Mouse (Mus musculus) left cerebral cortex, postnatal 36 days (tissue): ENCODE data around the gene Rab11a. TPM values are rescaled to one million over a fixed set of nuclear protein-coding genes. Genes with fewer than 3 reads are reported as not detected.
"Not testable (repeated sequence)": the region's sequence is repeated elsewhere in the genome, so short reads cannot be mapped to it uniquely, and the experiment has no call there.

Source experiments
- DNase-seq, 2 experiments: peaks; one replicate each; pipeline ENCODE4 v3.0.0; 2021 to 2022; ENCODE audit warnings: low spot score in 2 of 2, mixed read lengths in 1 of 2
- intact Hi-C: fragments of 180-260 bp; cut with DNase I; formaldehyde crosslinking; loops from one replicate; pipeline ENCODE4 v1.15.1; 2025
- total RNA-seq, 2 experiments: library from RNA; stranded (reverse); gene quantifications; 2 replicates each; pipeline ENCODE4 v1.2.3; 2021

The Rab11a gene
- total RNA-seq, 2 experiments from 2014 or later = 216 to 234 TPM

GRCm38 (mm10) chr9:64758052-64758451 lies 20.5 kb upstream of the Rab11a start:
- intact Hi-C loops = no loop called here
- DNase-seq = no peak

GRCm38 (mm10) chr9:64752575-64752974 lies 15.0 kb upstream of the Rab11a start:
- intact Hi-C loops = no loop called here
- DNase-seq = no peak

GRCm38 (mm10) chr9:64749314-64749713 lies 11.8 kb upstream of the Rab11a start:
- no peak for DNase-seq
- intact Hi-C loops = no loop called here

GRCm38 (mm10) chr9:64747735-64748134 lies 10.2 kb upstream of the Rab11a start:
- intact Hi-C loops = no loop called here
- no peak for DNase-seq

- no peak for DNase-seq
- intact Hi-C loops = no loop called here
Observed at GRCm38 (mm10) chr9:64742453-64742852, 4.9 kb upstream of the Rab11a start.

GRCm38 (mm10) chr9:64739001-64739400 lies 1.4 kb upstream of the Rab11a start:
- DNase-seq = no peak
- intact Hi-C loops = no loop called here

GRCm38 (mm10) chr9:64736639-64737405 lies 736 bp downstream of the Rab11a start:
- peak; percentile 48 to 51 for DNase-seq
- intact Hi-C loops = loop anchor here (2.0 kb wide), 2 partner anchors 74 to 396 kb away; partner anchors contain the start of genes Dennd4a and Dis3l

GRCm38 (mm10) chr9:64736076-64736638 lies 1.4 kb downstream of the Rab11a start:
- intact Hi-C loops = loop anchor here (2.0 kb wide), 2 partner anchors 75 to 395 kb away; partner anchors contain the start of genes Dennd4a and Dis3l
- no peak for DNase-seq

- intact Hi-C loops, DNase-seq: not testable (repeated sequence)
Observed at GRCm38 (mm10) chr9:64734992-64735391, 2.6 kb downstream of the Rab11a start.

- intact Hi-C loops = no loop called here
- DNase-seq = no peak
Observed at GRCm38 (mm10) chr9:64734166-64734565, 3.4 kb downstream of the Rab11a start.

GRCm38 (mm10) chr9:64731029-64731560 lies 6.5 kb downstream of the Rab11a start:
- DNase-seq = no peak
- intact Hi-C loops = no loop called here

GRCm38 (mm10) chr9:64726454-64726853 lies 11.1 kb downstream of the Rab11a start:
- no peak for DNase-seq
- intact Hi-C loops = no loop called here

GRCm38 (mm10) chr9:64719526-64720163 lies 17.9 kb downstream of the Rab11a start:
- intact Hi-C loops = no loop called here
- no peak for DNase-seq

- intact Hi-C loops, DNase-seq: not testable (repeated sequence)
Observed at GRCm38 (mm10) chr9:64710291-64710690, 27.3 kb downstream of the Rab11a start.

- no peak for DNase-seq
- intact Hi-C loops = no loop called here
Observed at GRCm38 (mm10) chr9:64704073-64704840, 33.3 kb downstream of the Rab11a start.

- intact Hi-C loops = no loop called here
Observed at GRCm38 (mm10) chr9:64703420-64703965, 34.1 kb downstream of the Rab11a start.

GRCm38 (mm10) chr9:64702937-64703336 lies 34.6 kb downstream of the Rab11a start:
- DNase-seq = peak; percentile 28 to 43
- intact Hi-C loops = no loop called here

More at GRCm38 (mm10) chr9:64703420-64703965, 34.1 kb downstream of the Rab11a start:
- DNase-seq = no peak

- intact Hi-C loops = no loop called here
Observed at GRCm38 (mm10) chr9:64702391-64702790, 35.2 kb downstream of the Rab11a start.

GRCm38 (mm10) chr9:64701651-64702050 lies 35.9 kb downstream of the Rab11a start:
- intact Hi-C loops = no loop called here
- no peak for DNase-seq

More at GRCm38 (mm10) chr9:64702391-64702790, 35.2 kb downstream of the Rab11a start:
- no peak for DNase-seq
